Mouse (Mus musculus) embryonic facial prominence, embryonic 15.5 days (tissue): ENCODE results near the gene Cd244a. TPM values are rescaled to one million over a fixed set of nuclear protein-coding genes. Genes with fewer than 3 reads are reported as not detected.

Experiments used
- ATAC-seq: fragments of 200-750 bp; cut with Nextera tagmentation; 2 replicates; pipeline ENCODE4 v1.8.0; 2017; ENCODE audit warnings: low read depth, moderate TSS enrichment; ENCODE audit not compliant: insufficient number of reproducible peaks, low FRiP score, low TSS enrichment
- H3K27ac ChIP-seq: fragments of 300-500 bp; sonication (generic); replicated peaks from 2 replicates; pipeline ENCODE4 v1.5.1; 2015; ENCODE audit warnings: mild to moderate bottlenecking, inconsistent platforms
- H3K27me3 ChIP-seq: fragments of 300-500 bp; sonication (generic); 2 replicates; pipeline ENCODE4 v1.6.1; 2015; ENCODE audit warnings: inconsistent platforms
- H3K36me3 ChIP-seq: fragments of 300-500 bp; sonication (generic); 2 replicates; pipeline ENCODE4 v1.6.1; 2015; ENCODE audit warnings: mild to moderate bottlenecking, inconsistent platforms
- H3K4me1 ChIP-seq: fragments of 300-500 bp; sonication (generic); 2 replicates; pipeline ENCODE4 v1.6.1; 2015; ENCODE audit warnings: inconsistent platforms
- H3K4me2 ChIP-seq: fragments of 300-500 bp; sonication (generic); replicated peaks from 2 replicates; pipeline ENCODE4 v1.6.1; 2015; ENCODE audit warnings: mild to moderate bottlenecking, inconsistent platforms
- H3K4me3 ChIP-seq: fragments of 300-500 bp; sonication (generic); replicated peaks from 2 replicates; pipeline ENCODE4 v1.5.1; 2015; ENCODE audit warnings: mild to moderate bottlenecking, inconsistent platforms
- H3K9ac ChIP-seq: fragments of 300-500 bp; sonication (generic); 2 replicates; pipeline ENCODE4 v1.6.1; 2015; ENCODE audit warnings: inconsistent platforms
- H3K9me3 ChIP-seq: fragments of 300-500 bp; sonication (generic); replicated peaks from 2 replicates; pipeline ENCODE4 v1.6.1; 2016; ENCODE audit warnings: inconsistent platforms
- WGBS: fragments of 180-500 bp; shearing (Covaris S2); methylation state at CpG from one replicate; pipeline ENCODE4 v1.1.7; 2015; 5-methylcytosine and 5-hydroxymethylcytosine counted together
- polyA plus RNA-seq: library from polyadenylated mRNA; unstranded; fragments of >200 nt; fragmentation: Nextera tagmentation; extraction: Ambion mirVana; gene quantifications from 2 replicates; pipeline ENCODE4 v1.2.1, GENCODE M21; 2015

Gene Cd244a
- 0.17 and 0.21 TPM in 2 replicates for polyA plus RNA-seq

DNA sequence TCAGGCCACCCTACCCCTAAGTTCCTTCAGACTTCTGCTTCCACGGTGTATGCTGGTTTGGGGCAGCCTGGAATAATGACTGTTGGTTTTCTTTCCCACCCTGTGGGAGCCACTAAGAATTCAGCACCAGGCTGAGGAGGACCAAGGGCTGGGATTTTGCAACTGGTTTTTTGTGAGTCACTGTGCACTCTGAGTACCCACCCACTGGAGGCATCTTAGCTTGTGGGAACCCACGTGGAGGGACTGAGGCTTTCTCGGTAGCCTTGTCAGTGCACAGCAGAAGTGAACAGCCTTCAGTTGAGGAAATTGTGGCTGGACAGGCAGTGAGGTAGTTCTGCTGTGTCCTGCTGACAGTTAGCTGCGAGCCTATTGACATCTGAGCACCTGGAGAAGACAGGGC lies at the start of gene Cd244a:
Cd244a (plus strand) TSS at position 296 of the 400 bp plus-strand sequence.
- Histone ChIP-seq H3K9ac (no peak within 1 kb of the TSS), H3K4me1 (no peaks in the 10 kb centered on the region), H3K27ac (no peak within 1 kb of the TSS), H3K36me3 (no peaks in the 10 kb centered on the region), H3K9me3 (no peaks in the 10 kb centered on the region), H3K4me2 (no peak within 1 kb of the TSS), H3K27me3 (no peaks in the 10 kb centered on the region), H3K4me3 (no peak within 1 kb of the TSS)
- ATAC-seq: no peak
- WGBS: 69% methylated on average over 4 of the region's 4 CpGs

DNA sequence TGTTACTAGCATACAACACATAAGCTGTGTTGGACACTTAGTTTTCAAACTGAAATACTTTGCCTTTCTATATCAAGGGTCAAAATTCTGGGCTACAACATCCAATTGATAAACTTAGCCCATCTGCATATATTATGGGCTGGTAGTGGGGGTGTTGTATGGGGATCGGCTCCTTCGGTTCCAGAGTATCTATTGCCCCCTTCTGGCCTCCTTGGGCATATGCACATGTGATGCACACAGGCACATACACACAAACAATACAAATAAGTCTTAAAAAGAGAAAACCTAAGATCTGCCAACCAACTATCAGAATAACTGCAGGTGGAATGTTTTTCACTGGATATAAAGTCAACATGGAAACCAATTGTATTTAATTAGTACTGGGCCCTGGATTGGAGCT lies 45.8 kb upstream of the Cd244a start:
- Histone ChIP-seq H3K27ac (no peak overlapping the region), H3K36me3 (no peaks in the 10 kb centered on the region), H3K4me1 (no peaks in the 10 kb centered on the region), H3K9me3 (no peaks in the 10 kb centered on the region), H3K9ac (no peak overlapping the region), H3K4me2 (no peak overlapping the region), H3K4me3 (no peak overlapping the region), H3K27me3 (no peaks in the 10 kb centered on the region)
- no peak for ATAC-seq
- WGBS: 81% methylated on average over 2 of the region's 2 CpGs

DNA sequence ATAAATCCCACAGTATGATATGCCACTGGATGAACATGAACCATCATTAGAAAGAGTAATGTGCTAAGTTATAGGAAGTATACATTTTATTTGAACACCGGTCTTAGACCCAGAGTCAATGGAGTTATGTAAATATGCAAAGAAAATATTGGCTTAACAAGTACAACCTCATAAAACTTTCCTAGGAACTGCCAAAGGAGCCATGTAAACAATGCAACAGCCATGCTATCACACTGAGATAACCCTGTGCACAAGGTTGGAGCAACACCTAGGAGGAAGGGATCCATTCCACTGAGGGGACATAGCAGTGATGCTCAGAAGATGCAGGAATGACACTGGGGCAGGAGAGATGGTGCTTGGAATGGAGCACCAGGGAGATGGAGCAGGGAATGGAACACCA lies 45.2 kb upstream of the Cd244a start:
- H3K9me3 ChIP-seq: no peaks in the 10 kb centered on the region
- no peak for ATAC-seq
- 91% methylated on average over 1 of the region's 1 CpGs for WGBS

DNA sequence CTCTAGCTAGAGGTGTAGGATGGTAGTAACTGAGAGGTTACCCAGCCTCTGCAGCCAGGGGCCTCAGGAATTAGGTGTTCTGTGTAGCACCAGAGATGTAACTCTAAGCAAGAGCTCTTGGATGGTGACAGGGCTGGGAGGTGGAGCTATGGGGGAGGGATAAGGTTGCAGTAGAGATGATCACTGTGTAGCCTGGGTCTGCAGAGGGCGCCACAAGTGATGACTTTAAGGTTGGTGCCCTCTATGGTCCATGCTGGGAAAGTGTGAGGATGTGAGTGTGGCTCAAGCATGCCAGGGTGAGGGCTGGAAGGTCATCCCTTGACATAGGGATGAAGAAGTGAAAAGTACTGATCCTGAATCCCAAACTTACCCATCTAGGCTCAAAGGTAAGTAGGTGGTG lies 44.0 kb upstream of the Cd244a start:
- H3K27ac ChIP-seq: no peak overlapping the region
- H3K4me2 ChIP-seq: no peak overlapping the region
- no peaks in the 10 kb centered on the region for H3K4me1 ChIP-seq
- ATAC-seq: no peak
- WGBS: 20% methylated on average over 1 of the region's 1 CpGs
- no peaks in the 10 kb centered on the region for H3K27me3 ChIP-seq
- no peak overlapping the region for H3K4me3 ChIP-seq
- H3K9ac ChIP-seq: no peak overlapping the region
- H3K36me3 ChIP-seq: no peaks in the 10 kb centered on the region
- H3K9me3 ChIP-seq: no peaks in the 10 kb centered on the region

More for the DNA sequence above, 45.2 kb upstream of the Cd244a start:
- Histone ChIP-seq H3K36me3 (no peaks in the 10 kb centered on the region), H3K4me1 (no peaks in the 10 kb centered on the region), H3K27ac (no peak overlapping the region), H3K4me3 (no peak overlapping the region), H3K4me2 (no peak overlapping the region), H3K27me3 (no peaks in the 10 kb centered on the region), H3K9ac (no peak overlapping the region)

DNA sequence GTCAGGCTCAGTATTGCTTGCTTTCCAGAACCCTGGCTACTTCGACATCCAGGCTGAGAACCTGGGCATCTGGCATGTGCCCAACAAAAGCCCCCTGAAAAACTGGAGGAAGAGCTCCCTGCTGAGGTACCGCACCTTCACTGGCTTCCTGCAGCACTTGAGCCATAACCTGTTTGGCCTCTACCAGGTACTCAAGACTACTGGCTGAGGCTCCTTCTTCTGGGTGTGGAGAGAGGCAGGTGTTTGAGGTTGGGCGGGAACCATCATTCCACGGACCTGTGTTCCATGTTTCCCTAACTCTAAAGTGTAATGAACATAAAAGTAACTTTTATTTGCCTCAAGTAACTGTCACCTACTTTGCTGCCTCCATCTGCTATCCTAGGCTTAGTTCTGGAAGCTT lies 43.4 kb upstream of the Cd244a start:
- H3K4me2 ChIP-seq: no peak overlapping the region
- ATAC-seq: no peak

DNA sequence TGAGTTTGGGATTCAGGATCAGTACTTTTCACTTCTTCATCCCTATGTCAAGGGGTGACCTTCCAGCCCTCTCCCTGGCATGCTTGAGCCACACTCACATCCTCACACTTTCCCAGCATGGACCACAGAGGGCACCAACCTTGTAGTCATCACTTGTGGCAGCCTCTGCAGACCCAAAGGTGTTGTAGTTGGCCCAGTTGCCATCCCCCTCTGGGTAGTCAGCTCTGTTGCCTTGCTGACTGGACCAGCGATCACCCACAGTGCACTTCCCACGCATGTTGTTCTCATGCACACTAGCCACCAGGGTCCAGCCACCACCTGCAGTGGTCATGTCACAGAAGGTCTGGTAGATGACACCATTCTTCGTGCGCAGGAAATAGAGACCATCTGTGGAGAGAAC lies 27.6 kb upstream of the Cd244a start:
- Histone ChIP-seq H3K36me3 (no peaks in the 10 kb centered on the region), H3K27me3 (no peaks in the 10 kb centered on the region), H3K4me1 (no peaks in the 10 kb centered on the region), H3K9me3 (no peaks in the 10 kb centered on the region), H3K27ac (no peak overlapping the region), H3K9ac (no peak overlapping the region), H3K4me3 (no peak overlapping the region), H3K4me2 (no peak overlapping the region)
- WGBS: 94% methylated on average over 4 of the region's 4 CpGs
- ATAC-seq: no peak

More for the DNA sequence above, 43.4 kb upstream of the Cd244a start:
- no peaks in the 10 kb centered on the region for H3K27me3 ChIP-seq
- no peak overlapping the region for H3K9ac ChIP-seq
- no peaks in the 10 kb centered on the region for H3K36me3 ChIP-seq
- no peaks in the 10 kb centered on the region for H3K9me3 ChIP-seq
- 88% methylated on average over 4 of the region's 4 CpGs for WGBS
- H3K27ac ChIP-seq: no peak overlapping the region
- no peak overlapping the region for H3K4me3 ChIP-seq
- H3K4me1 ChIP-seq: no peaks in the 10 kb centered on the region

DNA sequence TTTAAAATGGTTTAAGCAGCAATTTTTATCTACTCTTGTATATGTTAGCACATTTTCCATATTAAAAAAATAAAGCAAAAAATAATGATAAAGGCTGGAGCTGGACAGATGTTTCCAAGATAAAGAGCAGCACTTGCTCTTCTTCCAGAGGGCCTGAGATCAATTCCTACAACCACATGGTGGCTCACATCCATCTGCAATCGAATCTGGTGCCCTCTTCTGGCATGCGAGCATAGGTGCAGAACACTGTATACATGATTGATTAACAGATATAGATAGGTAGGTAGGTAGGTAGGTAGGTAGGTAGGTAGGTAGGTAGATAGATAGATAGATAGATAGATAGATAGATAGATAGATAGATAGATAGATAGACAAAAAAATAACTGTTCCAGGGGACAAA lies 26.2 kb upstream of the Cd244a start:
- H3K27me3 ChIP-seq: no peaks in the 10 kb centered on the region
- no peak overlapping the region for H3K4me3 ChIP-seq
- H3K27ac ChIP-seq: no peak overlapping the region
- ATAC-seq: no peak
- H3K4me2 ChIP-seq: no peak overlapping the region
- H3K9me3 ChIP-seq: no peaks in the 10 kb centered on the region
- 63% methylated on average over 2 of the region's 2 CpGs for WGBS
- no peak overlapping the region for H3K9ac ChIP-seq
- no peaks in the 10 kb centered on the region for H3K4me1 ChIP-seq
- no peaks in the 10 kb centered on the region for H3K36me3 ChIP-seq

DNA sequence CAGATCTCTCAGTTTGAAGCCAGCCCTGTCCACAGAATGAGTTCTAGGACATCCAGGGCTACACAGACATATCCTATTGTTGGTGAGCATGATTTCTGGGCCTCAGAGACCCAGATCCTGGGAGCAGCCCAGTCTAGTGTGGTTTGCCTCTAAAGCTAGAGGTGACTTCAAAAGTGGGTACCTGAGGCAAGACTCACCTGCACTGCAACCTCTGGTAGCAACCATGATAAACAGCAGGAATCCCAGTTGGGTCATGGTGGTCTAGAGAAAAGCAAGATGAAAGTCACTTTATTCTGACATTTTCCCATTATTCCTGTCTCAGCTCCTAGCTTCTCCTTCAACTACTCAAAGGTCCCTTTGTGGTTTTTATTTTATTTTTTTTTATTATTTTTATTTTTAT lies 24.4 kb upstream of the Cd244a start:
- no peaks in the 10 kb centered on the region for H3K36me3 ChIP-seq
- H3K4me1 ChIP-seq: no peaks in the 10 kb centered on the region
- no peak for ATAC-seq
- no peaks in the 10 kb centered on the region for H3K27me3 ChIP-seq
- no peaks in the 10 kb centered on the region for H3K9me3 ChIP-seq
- H3K27ac ChIP-seq: no peak overlapping the region
- no peak overlapping the region for H3K4me3 ChIP-seq
- H3K9ac ChIP-seq: no peak overlapping the region
- H3K4me2 ChIP-seq: no peak overlapping the region

DNA sequence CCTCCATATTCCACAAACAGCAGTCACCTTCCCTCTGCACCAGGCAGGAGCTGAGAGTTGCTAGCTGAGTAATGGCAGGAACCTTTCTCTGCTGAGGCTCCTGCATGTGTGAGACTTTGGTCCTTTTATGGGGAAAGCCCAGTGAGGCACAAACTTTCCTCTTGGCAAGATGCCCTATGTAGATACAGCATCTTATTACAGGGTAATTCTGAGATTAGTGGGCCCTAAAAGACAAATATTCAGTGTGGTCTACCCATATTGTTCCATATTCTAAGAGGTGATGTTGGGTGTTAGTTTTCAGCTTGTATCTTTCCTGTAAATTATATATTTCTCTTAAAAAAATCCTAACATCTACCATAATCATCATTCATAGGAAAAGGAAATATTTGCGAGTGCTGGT lies 23.8 kb upstream of the Cd244a start, which contains the start of gene Itln1:
Itln1 (minus strand) TSS at position 101 of the 400 bp plus-strand sequence.
- Histone ChIP-seq H3K9me3 (no peaks in the 10 kb centered on the region), H3K36me3 (no peaks in the 10 kb centered on the region), H3K9ac (no peak within 1 kb of the TSS), H3K27ac (no peak within 1 kb of the TSS), H3K4me2 (no peak within 1 kb of the TSS), H3K4me1 (no peaks in the 10 kb centered on the region), H3K4me3 (no peak within 1 kb of the TSS), H3K27me3 (no peaks in the 10 kb centered on the region)
- 93% methylated on average over 1 of the region's 1 CpGs for WGBS
- ATAC-seq: no peak

DNA sequence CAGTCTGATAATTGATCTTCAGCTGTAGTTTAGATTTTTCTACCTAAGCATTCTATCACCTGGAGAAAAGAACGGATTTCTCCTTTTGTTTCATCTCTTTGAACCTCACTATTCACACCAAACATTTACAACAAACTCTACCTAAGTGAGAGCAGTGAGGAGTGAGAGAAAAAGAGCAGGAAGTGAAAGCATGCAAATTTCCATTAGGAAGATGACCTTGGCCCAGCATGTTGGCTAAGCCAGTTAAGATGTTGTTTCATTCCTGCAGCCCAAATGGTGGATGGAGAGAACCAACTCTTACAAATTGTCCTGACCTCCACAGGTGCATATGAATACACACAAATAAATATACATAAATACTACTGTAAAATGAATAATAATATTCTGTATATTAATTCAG lies 18.3 kb upstream of the Cd244a start:
- H3K4me2 ChIP-seq: no peak overlapping the region
- H3K4me1 ChIP-seq: no peaks in the 10 kb centered on the region
- no peak overlapping the region for H3K9ac ChIP-seq
- no peaks in the 10 kb centered on the region for H3K36me3 ChIP-seq
- no peak overlapping the region for H3K27ac ChIP-seq
- no peak overlapping the region for H3K4me3 ChIP-seq
- H3K9me3 ChIP-seq: no peaks in the 10 kb centered on the region
- no peak for ATAC-seq
- WGBS: 77% methylated on average over 1 of the region's 1 CpGs
- no peaks in the 10 kb centered on the region for H3K27me3 ChIP-seq

DNA sequence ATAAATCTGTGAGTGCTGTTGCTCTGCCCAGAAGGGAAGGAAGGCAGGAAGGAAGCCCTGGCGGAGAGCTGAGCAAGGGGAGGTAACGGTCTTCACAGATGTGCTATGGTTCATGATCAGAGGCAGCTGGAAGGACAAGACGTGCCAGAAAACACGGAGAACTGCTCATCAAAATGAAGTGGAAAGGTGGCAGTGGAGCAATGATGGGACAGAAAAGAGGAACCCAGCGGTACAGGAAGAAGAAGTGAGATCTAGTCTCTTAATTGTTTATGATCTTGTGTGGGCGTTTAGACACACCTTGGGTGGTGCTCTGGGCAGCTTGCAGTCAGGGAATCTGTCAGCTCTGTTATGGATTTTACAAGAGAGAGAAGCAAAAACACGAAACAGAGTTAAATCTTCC lies 7.7 kb upstream of the Cd244a start:
- WGBS: 77% methylated on average over 7 of the region's 7 CpGs
- ATAC-seq: no peak

DNA sequence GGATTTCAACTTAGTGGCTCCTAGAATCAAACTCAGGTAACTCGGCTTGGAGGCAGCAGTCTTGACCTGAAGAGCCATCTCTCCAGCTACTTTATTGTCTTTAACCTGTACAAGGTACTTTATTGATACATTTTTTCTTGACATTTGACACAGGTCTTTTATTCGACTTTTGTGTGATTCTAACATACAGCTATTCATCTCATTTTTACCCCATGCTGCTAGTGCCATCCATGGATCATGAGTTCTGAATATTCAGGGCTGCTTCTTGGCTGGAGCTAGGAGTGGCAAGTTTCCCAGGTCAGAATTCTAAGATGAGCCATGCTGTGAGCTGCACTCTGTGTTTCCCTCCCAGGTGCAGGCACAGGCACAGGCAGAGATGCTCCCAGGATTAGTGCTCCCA lies 6.8 kb upstream of the Cd244a start:
- Histone ChIP-seq H3K9me3 (no peaks in the 10 kb centered on the region), H3K9ac (no peak overlapping the region), H3K4me1 (no peaks in the 10 kb centered on the region), H3K4me3 (no peak overlapping the region), H3K27ac (no peak overlapping the region), H3K27me3 (no peaks in the 10 kb centered on the region), H3K36me3 (no peaks in the 10 kb centered on the region), H3K4me2 (no peak overlapping the region)
- no peak for ATAC-seq
- WGBS: 81% methylated on average over 2 of the region's 2 CpGs

More for the DNA sequence above, 7.7 kb upstream of the Cd244a start:
- Histone ChIP-seq H3K4me1 (no peaks in the 10 kb centered on the region), H3K4me2 (no peak overlapping the region), H3K27me3 (no peaks in the 10 kb centered on the region), H3K4me3 (no peak overlapping the region), H3K36me3 (no peaks in the 10 kb centered on the region), H3K9ac (no peak overlapping the region), H3K9me3 (no peaks in the 10 kb centered on the region), H3K27ac (no peak overlapping the region)
